Mouse (Mus musculus) neural tube, embryonic 11.5 days (tissue): ENCODE results near the gene Gmds. TPM values are rescaled to one million over a fixed set of nuclear protein-coding genes. Genes with fewer than 3 reads are reported as not detected.

ENCODE experiments used
- ATAC-seq: fragments of 200-750 bp; cut with Nextera tagmentation; 2 replicates; pipeline ENCODE4 v1.8.0; 2017; ENCODE audit warnings: moderate number of reproducible peaks, mild to moderate bottlenecking, moderate TSS enrichment, moderate library complexity; ENCODE audit not compliant: insufficient read depth, low FRiP score, low TSS enrichment
- DNase-seq: peaks from one replicate; pipeline ENCODE4 v3.0.0-alpha.2; 2015; ENCODE audit warnings: low spot score
- H3K27ac ChIP-seq: fragments of 300-500 bp; sonication (generic); 2 replicates; pipeline ENCODE4 v1.5.1; 2014; ENCODE audit warnings: low read depth, mild to moderate bottlenecking, low read length
- H3K27me3 ChIP-seq: fragments of 300-500 bp; sonication (generic); 2 replicates; pipeline ENCODE4 v1.6.1; 2014; ENCODE audit warnings: mild to moderate bottlenecking, low read length, mixed read lengths; ENCODE audit not compliant: control insufficient read depth, insufficient read depth
- H3K36me3 ChIP-seq: fragments of 300-500 bp; sonication (generic); 2 replicates; pipeline ENCODE4 v1.6.1; 2014; ENCODE audit warnings: mild to moderate bottlenecking, low read length, moderate library complexity, mixed read lengths; ENCODE audit not compliant: control insufficient read depth, insufficient read depth
- H3K4me1 ChIP-seq: fragments of 300-500 bp; sonication (generic); 2 replicates; pipeline ENCODE4 v1.6.1; 2014; ENCODE audit warnings: low read length, mixed read lengths; ENCODE audit not compliant: control insufficient read depth, insufficient read depth
- H3K4me2 ChIP-seq: fragments of 300-500 bp; sonication (generic); 2 replicates; pipeline ENCODE4 v1.6.1; 2014; ENCODE audit warnings: low read depth, mild to moderate bottlenecking, moderate library complexity
- H3K4me3 ChIP-seq: fragments of 300-500 bp; sonication (generic); 2 replicates; pipeline ENCODE4 v1.5.1; 2014; ENCODE audit warnings: low read depth, low read length
- H3K9ac ChIP-seq: fragments of 300-500 bp; sonication (generic); 2 replicates; pipeline ENCODE4 v1.6.1; 2014; ENCODE audit warnings: mild to moderate bottlenecking, low read length
- H3K9me3 ChIP-seq: fragments of 300-500 bp; sonication (generic); 2 replicates; pipeline ENCODE4 v1.6.1; 2016; ENCODE audit warnings: low read length; ENCODE audit not compliant: control insufficient read depth
- WGBS: fragments of 180-500 bp; shearing (Covaris S2); extraction: QIAGEN DNeasy Blood & Tissue Kit; methylation state at CpG from one replicate; pipeline ENCODE4 v1.1.7; 2014; 5-methylcytosine and 5-hydroxymethylcytosine counted together
- polyA plus RNA-seq: library from polyadenylated mRNA; unstranded; fragments of >200 nt; fragmentation: Nextera tagmentation; extraction: Ambion mirVana; gene quantifications from 2 replicates; pipeline ENCODE4 v1.2.1, GENCODE M21; 2014

The Gmds gene
- polyA plus RNA-seq, 1 experiment from 2014 or later = 27.5 TPM

- H3K9ac ChIP-seq = no peak overlapping the region
- no peaks in the 10 kb centered on the region for H3K9me3 ChIP-seq
- H3K4me2 ChIP-seq = no peak overlapping the region
- no peak overlapping the region for H3K4me3 ChIP-seq
- WGBS = 84% methylated on average over 3 of the region's 3 CpGs
- no peak overlapping the region for H3K27ac ChIP-seq
- no peaks in the 10 kb centered on the region for H3K36me3 ChIP-seq
- no peak for ATAC-seq
- 0 out of 2 replicates have a peak, but pooled peaks cover 12% of the 10 kb centered on the region for H3K4me1 ChIP-seq
- H3K27me3 ChIP-seq = no peaks in the 10 kb centered on the region
- no peak for DNase-seq
Measured at GRCm38 (mm10) chr13:31944676-31945210, 393.8 kb downstream of the Gmds start.

GRCm38 (mm10) chr13:31943482-31944275, 394.9 kb downstream of the Gmds start:
- Histone ChIP-seq H3K27ac (no peak overlapping the region), H3K9me3 (no peaks in the 10 kb centered on the region), H3K27me3 (no peaks in the 10 kb centered on the region), H3K9ac (no peak overlapping the region), H3K36me3 (no peaks in the 10 kb centered on the region), H3K4me3 (no peak overlapping the region), H3K4me1 (0 out of 2 replicates have a peak, but pooled peaks cover 12% of the 10 kb centered on the region), H3K4me2 (no peak overlapping the region)
- DNase-seq (peak; percentile 46), ATAC-seq (peak; percentile 63; the same call in 1 of the 2 replicates)
- 31% methylated on average over 7 of the region's 7 CpGs for WGBS

GRCm38 (mm10) chr13:31929299-31929698, 409.2 kb downstream of the Gmds start:
- Histone ChIP-seq H3K4me1 (no peaks in the 10 kb centered on the region), H3K4me3 (no peak overlapping the region), H3K36me3 (no peaks in the 10 kb centered on the region), H3K9ac (no peak overlapping the region), H3K9me3 (no peaks in the 10 kb centered on the region), H3K27ac (no peak overlapping the region), H3K4me2 (no peak overlapping the region), H3K27me3 (no peaks in the 10 kb centered on the region)
- DNase-seq = no peak
- no peak for ATAC-seq
- WGBS = 83% methylated on average over 1 of the region's 1 CpGs

GRCm38 (mm10) chr13:31926599-31926998, 411.9 kb downstream of the Gmds start:
- Histone ChIP-seq H3K4me3 (no peak overlapping the region), H3K36me3 (no peaks in the 10 kb centered on the region), H3K4me2 (no peak overlapping the region), H3K27me3 (no peaks in the 10 kb centered on the region), H3K9ac (no peak overlapping the region), H3K4me1 (no peaks in the 10 kb centered on the region), H3K9me3 (no peaks in the 10 kb centered on the region), H3K27ac (no peak overlapping the region)
- ATAC-seq = no peak
- DNase-seq = no peak
- 79% methylated on average over 5 of the region's 5 CpGs for WGBS

- H3K9ac ChIP-seq = no peak overlapping the region
- no peak overlapping the region for H3K4me3 ChIP-seq
- H3K4me2 ChIP-seq = no peak overlapping the region
- no peaks in the 10 kb centered on the region for H3K27me3 ChIP-seq
- no peaks in the 10 kb centered on the region for H3K36me3 ChIP-seq
- H3K4me1 ChIP-seq = no peaks in the 10 kb centered on the region
- no peak overlapping the region for H3K27ac ChIP-seq
- ATAC-seq (no peak), DNase-seq (no peak)
- no peaks in the 10 kb centered on the region for H3K9me3 ChIP-seq
- WGBS = 76% methylated on average over 4 of the region's 4 CpGs
Measured at GRCm38 (mm10) chr13:31924506-31924905, 414.0 kb downstream of the Gmds start.

GRCm38 (mm10) chr13:31919716-31920115, 418.8 kb downstream of the Gmds start:
- ATAC-seq (no peak), DNase-seq (no peak)
- no peaks in the 10 kb centered on the region for H3K27me3 ChIP-seq
- no peak overlapping the region for H3K9ac ChIP-seq
- H3K27ac ChIP-seq = no peak overlapping the region
- H3K36me3 ChIP-seq = no peaks in the 10 kb centered on the region
- no peak overlapping the region for H3K4me3 ChIP-seq
- 80% methylated on average over 2 of the region's 2 CpGs for WGBS
- 0 out of 2 replicates have a peak, but pooled peaks cover 2% of the 10 kb centered on the region for H3K4me1 ChIP-seq
- H3K4me2 ChIP-seq = no peak overlapping the region
- no peaks in the 10 kb centered on the region for H3K9me3 ChIP-seq

GRCm38 (mm10) chr13:31917387-31917786, 421.2 kb downstream of the Gmds start:
- H3K4me3 ChIP-seq = no peak overlapping the region
- no peak for ATAC-seq
- no peak overlapping the region for H3K27ac ChIP-seq
- no peaks in the 10 kb centered on the region for H3K27me3 ChIP-seq
- DNase-seq = no peak
- 0 out of 2 replicates have a peak, but pooled peaks cover 2% of the 10 kb centered on the region for H3K4me1 ChIP-seq
- 41% methylated on average over 5 of the region's 5 CpGs for WGBS
- no peaks in the 10 kb centered on the region for H3K36me3 ChIP-seq
- no peak overlapping the region for H3K9ac ChIP-seq
- H3K9me3 ChIP-seq = no peaks in the 10 kb centered on the region
- no peak overlapping the region for H3K4me2 ChIP-seq

- no peak overlapping the region for H3K4me3 ChIP-seq
- 62% methylated on average over 6 of the region's 6 CpGs for WGBS
Measured at GRCm38 (mm10) chr13:31915748-31916147, 422.8 kb downstream of the Gmds start.

More at GRCm38 (mm10) chr13:31915748-31916147, 422.8 kb downstream of the Gmds start:
- ATAC-seq (no peak; the same call in 1 of the 2 replicates), DNase-seq (peak; percentile 35)
- Histone ChIP-seq H3K9ac (no peak overlapping the region), H3K4me2 (no peak overlapping the region), H3K4me1 (peaks cover 8% of the 10 kb centered on the region; the same call in 1 of the 2 replicates), H3K36me3 (no peaks in the 10 kb centered on the region), H3K9me3 (no peaks in the 10 kb centered on the region), H3K27me3 (no peaks in the 10 kb centered on the region), H3K27ac (no peak overlapping the region)
